Mouse (Mus musculus) embryonic facial prominence, embryonic 12.5 days (tissue): Measurements from ENCODE around the gene Cir1. TPM values are rescaled to one million over a fixed set of nuclear protein-coding genes. Genes with fewer than 3 reads are reported as not detected.

Experiments
- ATAC-seq: fragments of 200-750 bp; cut with Nextera tagmentation; 2 replicates; pipeline ENCODE4 v1.8.0; 2017; ENCODE audit not compliant: insufficient number of reproducible peaks, insufficient read depth, low FRiP score, low TSS enrichment
- H3K27ac ChIP-seq: fragments of 300-500 bp; sonication (generic); 2 replicates; pipeline ENCODE4 v1.5.1; 2016; ENCODE audit warnings: mild to moderate bottlenecking
- H3K27me3 ChIP-seq: fragments of 300-500 bp; sonication (generic); 2 replicates; pipeline ENCODE4 v1.6.1; 2016; ENCODE audit warnings: mild to moderate bottlenecking, moderate library complexity
- H3K36me3 ChIP-seq: fragments of 300-500 bp; sonication (generic); 2 replicates; pipeline ENCODE4 v1.6.1; 2016; ENCODE audit warnings: mild to moderate bottlenecking
- H3K4me1 ChIP-seq: fragments of 300-500 bp; sonication (generic); 2 replicates; pipeline ENCODE4 v1.6.1; 2016
- H3K4me2 ChIP-seq: fragments of 300-500 bp; sonication (generic); replicated peaks from 2 replicates; pipeline ENCODE4 v1.6.1; 2016; ENCODE audit warnings: mild to moderate bottlenecking, moderate library complexity
- H3K4me3 ChIP-seq: fragments of 300-500 bp; sonication (generic); 2 replicates; pipeline ENCODE4 v1.5.1; 2016; ENCODE audit warnings: mild to moderate bottlenecking
- H3K9ac ChIP-seq: fragments of 300-500 bp; sonication (generic); 2 replicates; pipeline ENCODE4 v1.6.1; 2016; ENCODE audit warnings: mild to moderate bottlenecking, moderate library complexity
- H3K9me3 ChIP-seq: fragments of 300-500 bp; sonication (generic); 2 replicates; pipeline ENCODE4 v1.6.1; 2016; ENCODE audit warnings: mild to moderate bottlenecking, moderate library complexity
- whole genome bisulfite sequencing: fragments of 180-500 bp; shearing (Covaris S2); methylation state at CpG from one replicate; pipeline ENCODE4 v1.1.7; 2016; 5-methylcytosine and 5-hydroxymethylcytosine counted together
- polyA plus RNA-seq: library from polyadenylated mRNA; unstranded; fragments of >200 nt; fragmentation: Nextera tagmentation; extraction: Ambion mirVana; gene quantifications from 2 replicates; pipeline ENCODE4 v1.2.1, GENCODE M21; 2016

Gene Cir1
- polyA plus RNA-seq, 1 experiment from 2014 or later = 29.7 TPM

GRCm38 (mm10) chr2:73277709-73278075 is 34.8 kb downstream of the Cir1 start:
- Histone ChIP-seq H3K27ac (no peak overlapping the region), H3K4me1 (peaks cover 40% of the 10 kb centered on the region), H3K4me2 (peak overlapping the region; percentile 33), H3K9ac (no peak overlapping the region), H3K27me3 (peaks cover 59% of the 10 kb centered on the region), H3K9me3 (no peaks in the 10 kb centered on the region), H3K4me3 (peak overlapping the region; percentile 20; the same call in 1 of the 2 replicates), H3K36me3 (no peaks in the 10 kb centered on the region)
- ATAC-seq = no peak
- WGBS = under 1% methylated on average over 18 of the region's 18 CpGs

- Histone ChIP-seq H3K36me3 (no peaks in the 10 kb centered on the region), H3K4me3 (peak overlapping the region; percentile 20), H3K9ac (no peak overlapping the region), H3K27me3 (peaks cover 59% of the 10 kb centered on the region), H3K27ac (no peak overlapping the region), H3K4me1 (peaks cover 42% of the 10 kb centered on the region), H3K9me3 (no peaks in the 10 kb centered on the region), H3K4me2 (peak overlapping the region; percentile 33)
- WGBS = under 1% methylated on average over 38 of the region's 38 CpGs
- no peak for ATAC-seq
These were observed 35.3 kb downstream of the Cir1 start for GRCm38 (mm10) chr2:73277021-73277708.

- H3K4me1 ChIP-seq = peaks cover 45% of the 10 kb centered on the region
- no peak for ATAC-seq
- H3K9ac ChIP-seq = no peak overlapping the region
- no peaks in the 10 kb centered on the region for H3K36me3 ChIP-seq
- no peak overlapping the region for H3K27ac ChIP-seq
- H3K27me3 ChIP-seq = peaks cover 60% of the 10 kb centered on the region
- 2% methylated on average over 6 of the region's 6 CpGs for WGBS
- no peak overlapping the region for H3K4me2 ChIP-seq
- H3K4me3 ChIP-seq = no peak overlapping the region
- H3K9me3 ChIP-seq = no peaks in the 10 kb centered on the region
These were observed 36.3 kb downstream of the Cir1 start for GRCm38 (mm10) chr2:73276141-73276571.

GRCm38 (mm10) chr2:73275261-73276040 is 37.0 kb downstream of the Cir1 start:
- no peak overlapping the region for H3K27ac ChIP-seq
- WGBS = 8% methylated on average over 8 of the region's 8 CpGs
- no peak overlapping the region for H3K4me3 ChIP-seq
- H3K4me1 ChIP-seq = peaks cover 48% of the 10 kb centered on the region
- no peak for ATAC-seq
- H3K9ac ChIP-seq = no peak overlapping the region
- H3K36me3 ChIP-seq = no peaks in the 10 kb centered on the region
- peaks cover 60% of the 10 kb centered on the region for H3K27me3 ChIP-seq
- no peaks in the 10 kb centered on the region for H3K9me3 ChIP-seq
- H3K4me2 ChIP-seq = no peak overlapping the region

- ATAC-seq = no peak
- Histone ChIP-seq H3K4me1 (peaks cover 45% of the 10 kb centered on the region), H3K27ac (no peak overlapping the region)
These were observed 38.2 kb downstream of the Cir1 start for GRCm38 (mm10) chr2:73274119-73274920.

GRCm38 (mm10) chr2:73273249-73274118 is 39.0 kb downstream of the Cir1 start:
- Histone ChIP-seq H3K27ac (0 out of 2 replicates have a peak overlapping the region, but pooled peaks have one; percentile 9), H3K4me3 (peak overlapping the region; percentile 41), H3K9me3 (no peaks in the 10 kb centered on the region), H3K36me3 (no peaks in the 10 kb centered on the region), H3K4me1 (peaks cover 37% of the 10 kb centered on the region), H3K27me3 (peaks cover 62% of the 10 kb centered on the region), H3K4me2 (peak overlapping the region; percentile 58), H3K9ac (peak overlapping the region; percentile 47)
- ATAC-seq = peak; percentile 38; the same call in 1 of the 2 replicates
- under 1% methylated on average over 108 of the region's 110 CpGs for WGBS

More at GRCm38 (mm10) chr2:73274119-73274920, 38.2 kb downstream of the Cir1 start:
- peak overlapping the region; percentile 43 for H3K9ac ChIP-seq
- no peaks in the 10 kb centered on the region for H3K36me3 ChIP-seq
- peaks cover 63% of the 10 kb centered on the region for H3K27me3 ChIP-seq
- H3K4me3 ChIP-seq = peak overlapping the region; percentile 41
- peak overlapping the region; percentile 58 for H3K4me2 ChIP-seq
- under 1% methylated on average over 88 of the region's 88 CpGs for WGBS
- H3K9me3 ChIP-seq = no peaks in the 10 kb centered on the region

GRCm38 (mm10) chr2:73272351-73273248 is 39.9 kb downstream of the Cir1 start:
- H3K27ac ChIP-seq = no peak overlapping the region
- no peak for ATAC-seq
- under 1% methylated on average over 52 of the region's 55 CpGs for WGBS

GRCm38 (mm10) chr2:73271459-73272161 is 40.9 kb downstream of the Cir1 start, which contains the start of gene Sp9:
Gene Sp9, plus strand, starts transcription at chr2:73271925.
- peaks cover 66% of the 10 kb centered on the region for H3K27me3 ChIP-seq
- peak within 1 kb of the TSS; percentile 58 for H3K4me2 ChIP-seq
- H3K4me1 ChIP-seq = peaks cover 31% of the 10 kb centered on the region
- H3K27ac ChIP-seq = no peak within 1 kb of the TSS
- 0 out of 2 replicates have a peak, but pooled peaks have one; percentile 22 for ATAC-seq
- H3K4me3 ChIP-seq = peak within 1 kb of the TSS; percentile 41
- no peaks in the 10 kb centered on the region for H3K36me3 ChIP-seq
- no peaks in the 10 kb centered on the region for H3K9me3 ChIP-seq
- WGBS = under 1% methylated on average over 48 of the region's 48 CpGs
- H3K9ac ChIP-seq = 0 out of 2 replicates have a peak within 1 kb of the TSS, but pooled peaks have one; percentile 47

More at GRCm38 (mm10) chr2:73272351-73273248, 39.9 kb downstream of the Cir1 start:
- Histone ChIP-seq H3K9ac (peak overlapping the region; percentile 47; the same call in 1 of the 2 replicates), H3K9me3 (no peaks in the 10 kb centered on the region), H3K27me3 (peaks cover 65% of the 10 kb centered on the region), H3K4me3 (peak overlapping the region; percentile 41), H3K4me1 (peaks cover 34% of the 10 kb centered on the region), H3K36me3 (no peaks in the 10 kb centered on the region), H3K4me2 (peak overlapping the region; percentile 58)

GRCm38 (mm10) chr2:73270593-73271458 is 41.7 kb downstream of the Cir1 start:
- Histone ChIP-seq H3K9ac (no peak overlapping the region), H3K9me3 (no peaks in the 10 kb centered on the region), H3K27me3 (peaks cover 73% of the 10 kb centered on the region), H3K27ac (no peak overlapping the region), H3K4me3 (peak overlapping the region; percentile 10; the same call in 1 of the 2 replicates), H3K4me2 (peak overlapping the region; percentile 58; the same call in 1 of the 2 replicates), H3K36me3 (no peaks in the 10 kb centered on the region), H3K4me1 (peaks cover 31% of the 10 kb centered on the region)
- under 1% methylated on average over 38 of the region's 38 CpGs for WGBS
- no peak for ATAC-seq
